Mouse (Mus musculus): ENCODE measurements around the gene Tbx2.

Tbx2 gene

DNA sequence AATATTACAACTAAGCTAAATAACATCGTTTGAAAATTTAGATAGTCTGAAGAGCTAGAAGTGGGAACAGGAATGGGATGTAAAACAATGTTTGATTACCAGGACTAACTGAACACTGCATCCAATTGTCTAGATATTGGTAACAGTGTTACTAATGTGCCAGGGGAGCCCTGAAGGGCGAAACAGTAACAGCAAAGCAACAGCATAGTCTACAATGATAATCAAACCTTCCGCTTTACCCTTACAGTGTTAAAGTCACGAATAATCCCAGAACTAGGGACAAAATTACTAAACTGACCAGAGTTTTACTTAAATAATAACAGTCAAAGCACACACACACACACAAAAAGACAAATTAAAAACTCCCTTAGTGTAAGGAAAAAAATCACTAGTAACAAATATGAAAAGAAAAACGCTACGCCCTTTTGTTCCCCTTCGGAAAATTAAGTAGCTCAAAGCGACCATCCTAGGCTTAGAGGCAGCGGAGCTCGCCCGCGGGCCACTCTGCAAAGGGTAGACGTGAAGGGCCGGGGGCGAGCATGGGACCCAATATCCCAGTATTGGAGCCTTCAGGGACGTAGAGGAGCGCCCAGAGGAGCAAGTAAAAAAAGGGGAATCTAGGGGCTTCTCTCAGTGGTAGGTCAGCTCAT is 55.6 kb downstream of the Tbx2 start:
- DNase-seq (ENCODE audit: low spot score): no peak

- no peak for DNase-seq (ENCODE audit: low spot score)
Observed at GRCm38 (mm10) chr11:85888451-85888961, 56.2 kb downstream of the Tbx2 start.

DNA sequence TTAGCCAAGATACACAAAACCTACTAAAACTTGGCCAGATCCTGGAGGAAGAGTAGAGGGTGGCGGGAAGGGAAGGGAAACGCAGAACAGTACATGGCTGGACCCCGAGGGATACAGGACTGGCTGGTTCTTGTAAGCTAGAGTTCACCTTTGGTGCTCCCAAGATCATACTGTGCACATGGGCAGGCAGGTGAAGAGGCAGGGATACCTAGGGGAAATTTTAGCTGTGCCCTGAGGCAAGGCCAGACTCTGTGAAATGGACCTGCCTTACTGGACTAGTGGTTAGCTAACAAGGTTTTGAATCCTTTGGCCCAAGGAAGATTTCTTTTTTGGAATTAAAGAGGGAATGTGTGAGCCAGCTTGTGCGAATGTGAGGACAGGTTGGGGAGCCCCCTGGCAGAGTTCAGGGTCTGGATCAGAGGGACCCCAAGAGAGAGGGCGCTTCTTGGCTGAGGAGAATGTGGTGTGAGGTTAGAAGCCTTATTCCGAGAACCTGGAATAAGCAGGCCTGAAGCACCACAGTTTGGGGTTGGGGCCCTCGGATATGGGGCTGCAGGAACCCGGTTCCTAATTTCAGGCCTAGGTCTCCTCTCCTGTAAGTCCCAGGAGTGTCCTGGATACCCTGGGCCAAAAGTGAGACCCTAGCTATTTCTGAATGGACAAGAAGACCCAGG is 56.8 kb downstream of the Tbx2 start:
- DNase-seq (ENCODE audit: low spot score): no peak

DNA sequence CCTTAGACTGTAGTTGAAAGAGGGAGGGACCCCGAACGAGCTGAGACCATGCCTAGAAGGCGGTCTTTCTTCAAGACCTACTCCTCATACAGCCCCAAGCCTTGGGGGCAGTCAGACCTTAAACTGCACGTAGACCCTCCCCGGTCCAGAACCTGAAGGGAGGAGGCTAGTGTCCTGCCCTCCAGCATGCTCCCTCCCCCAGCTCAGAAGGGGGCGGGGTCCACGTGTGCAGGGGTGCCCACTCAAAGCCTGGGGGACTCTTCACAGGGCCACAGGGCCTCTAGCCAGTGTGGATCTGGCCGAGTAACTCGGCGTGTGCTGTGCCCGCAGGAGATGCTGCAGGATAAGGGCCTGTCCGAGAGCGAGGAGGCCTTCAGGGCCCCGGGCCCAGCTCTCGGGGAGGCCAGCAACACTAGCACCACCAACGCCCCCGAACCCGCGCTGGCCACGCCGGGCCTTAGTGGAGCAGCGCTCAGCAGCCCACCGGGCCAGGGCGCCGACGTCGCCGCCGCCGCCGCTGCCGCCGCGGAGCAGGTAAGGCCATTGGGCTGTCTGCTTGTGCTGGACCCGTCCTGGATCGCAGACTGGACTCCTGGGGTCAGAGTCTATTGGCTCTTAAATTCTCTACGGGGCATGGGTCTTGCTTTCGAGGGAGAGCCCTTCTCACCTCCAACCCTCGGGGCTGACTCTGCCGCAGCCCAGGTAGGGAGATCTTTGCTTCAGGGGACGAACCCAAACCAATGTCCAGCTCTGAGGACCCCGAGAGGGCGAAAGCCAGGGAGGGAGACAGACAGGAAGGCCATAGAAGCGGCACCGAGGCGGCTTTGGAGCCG is 57.6 kb downstream of the Tbx2 start:
- DNase-seq (ENCODE audit: low spot score): no peak

GRCm38 (mm10) chr11:85890563-85890845 is 58.2 kb downstream of the Tbx2 start:
- no peak for DNase-seq (ENCODE audit: low spot score)

- no peak for DNase-seq (ENCODE audit: low spot score)
Observed at GRCm38 (mm10) chr11:85891010-85891691, 58.8 kb downstream of the Tbx2 start.
